Mouse (Mus musculus) heart, postnatal 0 days (tissue): ENCODE results near the gene B3glct.

Experiments
- CTCF ChIP-seq: IDR thresholded peaks from 2 replicates; pipeline ENCODE4 v1.5.1; 2016; ENCODE audit warnings: antibody characterized with exemption, control low read depth, low read depth
- EP300 ChIP-seq: IDR thresholded peaks from 2 replicates; pipeline ENCODE4 v1.6.1; 2016; ENCODE audit warnings: antibody characterized with exemption, low read depth

GRCm38 (mm10) chr5:149776038-149776437 is 98.0 kb downstream of the B3glct start:
- TF ChIP-seq CTCF, result no peak
- no peak for TF ChIP-seq EP300
